Mouse (Mus musculus): ENCODE data around the gene P2ry2. TPM values are rescaled to one million over a fixed set of nuclear protein-coding genes. Genes with fewer than 3 reads are reported as not detected.
A peak's percentile ranks its signal among the peaks of the same experiment; 100 is the strongest.

Gene P2ry2
- polyA plus RNA-seq (2014; fragmentation: Nextera tagmentation; extraction: Ambion mirVana): 1.7 and 2.0 TPM in 2 replicates

GRCm38 (mm10) chr7:101012541-101012940, at the start of gene P2ry2:
TSS of gene P2ry2 (minus strand) at chr7:101012866.
- H3K9me3 ChIP-seq (ENCODE audit: control insufficient read depth, low read depth, low read length): no peaks in the 10 kb centered on the region
- WGBS: 78% methylated on average over 4 of the region's 4 CpGs
- peak within 1 kb of the TSS; percentile 25; the same call in 1 of the 2 replicates for H3K9ac ChIP-seq (replicated peaks; ENCODE audit: low read depth, low read length)
- no peak for ATAC-seq (ENCODE audit: insufficient number of reproducible peaks, insufficient read depth, low FRiP score, low read depth)
- peaks cover 7% of the 10 kb centered on the region; the same call in 1 of the 2 replicates for H3K4me1 ChIP-seq (ENCODE audit: control insufficient read depth, insufficient read depth, low read length)
- peak within 1 kb of the TSS; percentile 52 for H3K4me3 ChIP-seq (ENCODE audit: low read depth, low read length)
- H3K36me3 ChIP-seq (ENCODE audit: control insufficient read depth, insufficient read depth, low read length): no peaks in the 10 kb centered on the region
- no peak within 1 kb of the TSS for H3K27ac ChIP-seq (ENCODE audit: low read length)
- peak within 1 kb of the TSS; percentile 98 for H3K4me2 ChIP-seq (replicated peaks; ENCODE audit: low read depth, low read length)
- peaks cover 4% of the 10 kb centered on the region; the same call in 1 of the 2 replicates for H3K27me3 ChIP-seq (ENCODE audit: control insufficient read depth, insufficient read depth, low read length)

- 86% methylated on average over 6 of the region's 6 CpGs for WGBS
- Histone ChIP-seq H3K27me3 (ENCODE audit: control insufficient read depth, insufficient read depth, low read length) (no peaks in the 10 kb centered on the region), H3K4me3 (ENCODE audit: low read depth, low read length) (no peak overlapping the region), H3K27ac (ENCODE audit: low read length) (no peak overlapping the region), H3K36me3 (ENCODE audit: control insufficient read depth, insufficient read depth, low read length) (no peaks in the 10 kb centered on the region), H3K9me3 (ENCODE audit: control insufficient read depth, low read depth, low read length) (no peaks in the 10 kb centered on the region), H3K4me2 (replicated peaks; ENCODE audit: low read depth, low read length) (no peak overlapping the region), H3K4me1 (ENCODE audit: control insufficient read depth, insufficient read depth, low read length) (peaks cover 3% of the 10 kb centered on the region; the same call in 1 of the 2 replicates), H3K9ac (replicated peaks; ENCODE audit: low read depth, low read length) (no peak overlapping the region)
- ATAC-seq (ENCODE audit: insufficient number of reproducible peaks, insufficient read depth, low FRiP score, low read depth): no peak
Observed at GRCm38 (mm10) chr7:101062246-101062645, 49.6 kb upstream of the P2ry2 start.

GRCm38 (mm10) chr7:101061381-101061780, 48.7 kb upstream of the P2ry2 start:
- 9% methylated on average over 17 of the region's 17 CpGs for WGBS
- ATAC-seq (ENCODE audit: insufficient number of reproducible peaks, insufficient read depth, low FRiP score, low read depth): peak; percentile 63; the same call in 1 of the 2 replicates
- H3K36me3 ChIP-seq (ENCODE audit: control insufficient read depth, insufficient read depth, low read length): no peaks in the 10 kb centered on the region
- H3K27me3 ChIP-seq (ENCODE audit: control insufficient read depth, insufficient read depth, low read length): no peaks in the 10 kb centered on the region
- H3K4me1 ChIP-seq (ENCODE audit: control insufficient read depth, insufficient read depth, low read length): peaks cover 3% of the 10 kb centered on the region; the same call in 1 of the 2 replicates
- H3K9me3 ChIP-seq (ENCODE audit: control insufficient read depth, low read depth, low read length): no peaks in the 10 kb centered on the region
- H3K9ac ChIP-seq (replicated peaks; ENCODE audit: low read depth, low read length): no peak overlapping the region
- H3K4me2 ChIP-seq (replicated peaks; ENCODE audit: low read depth, low read length): peak overlapping the region; percentile 30
- H3K27ac ChIP-seq (ENCODE audit: low read length): no peak overlapping the region
- no peak overlapping the region for H3K4me3 ChIP-seq (ENCODE audit: low read depth, low read length)

- H3K9ac ChIP-seq (replicated peaks; ENCODE audit: low read depth, low read length): no peak overlapping the region
- H3K27me3 ChIP-seq (ENCODE audit: control insufficient read depth, insufficient read depth, low read length): no peaks in the 10 kb centered on the region
- no peaks in the 10 kb centered on the region for H3K9me3 ChIP-seq (ENCODE audit: control insufficient read depth, low read depth, low read length)
- no peaks in the 10 kb centered on the region for H3K36me3 ChIP-seq (ENCODE audit: control insufficient read depth, insufficient read depth, low read length)
- no peak for ATAC-seq (ENCODE audit: insufficient number of reproducible peaks, insufficient read depth, low FRiP score, low read depth)
- H3K4me2 ChIP-seq (replicated peaks; ENCODE audit: low read depth, low read length): no peak overlapping the region
- 65% methylated on average over 5 of the region's 5 CpGs for WGBS
- peaks cover 3% of the 10 kb centered on the region; the same call in 1 of the 2 replicates for H3K4me1 ChIP-seq (ENCODE audit: control insufficient read depth, insufficient read depth, low read length)
- no peak overlapping the region for H3K27ac ChIP-seq (ENCODE audit: low read length)
- no peak overlapping the region for H3K4me3 ChIP-seq (ENCODE audit: low read depth, low read length)
Observed at GRCm38 (mm10) chr7:101060476-101060875, 47.8 kb upstream of the P2ry2 start.

GRCm38 (mm10) chr7:101059188-101059587, 46.5 kb upstream of the P2ry2 start:
- no peaks in the 10 kb centered on the region for H3K9me3 ChIP-seq (ENCODE audit: control insufficient read depth, low read depth, low read length)
- 84% methylated on average over 5 of the region's 5 CpGs for WGBS
- ATAC-seq (ENCODE audit: insufficient number of reproducible peaks, insufficient read depth, low FRiP score, low read depth): no peak

GRCm38 (mm10) chr7:101057309-101057708, 44.6 kb upstream of the P2ry2 start:
- H3K27ac ChIP-seq (ENCODE audit: low read length): no peak overlapping the region
- ATAC-seq (ENCODE audit: insufficient number of reproducible peaks, insufficient read depth, low FRiP score, low read depth): no peak
- H3K9me3 ChIP-seq (ENCODE audit: control insufficient read depth, low read depth, low read length): no peaks in the 10 kb centered on the region
- H3K4me2 ChIP-seq (replicated peaks; ENCODE audit: low read depth, low read length): no peak overlapping the region
- no peak overlapping the region for H3K9ac ChIP-seq (replicated peaks; ENCODE audit: low read depth, low read length)
- 72% methylated on average over 4 of the region's 4 CpGs for WGBS
- no peaks in the 10 kb centered on the region for H3K27me3 ChIP-seq (ENCODE audit: control insufficient read depth, insufficient read depth, low read length)
- H3K36me3 ChIP-seq (ENCODE audit: control insufficient read depth, insufficient read depth, low read length): no peaks in the 10 kb centered on the region
- no peak overlapping the region for H3K4me3 ChIP-seq (ENCODE audit: low read depth, low read length)
- H3K4me1 ChIP-seq (ENCODE audit: control insufficient read depth, insufficient read depth, low read length): peaks cover 3% of the 10 kb centered on the region; the same call in 1 of the 2 replicates

More at GRCm38 (mm10) chr7:101059188-101059587, 46.5 kb upstream of the P2ry2 start:
- H3K4me1 ChIP-seq (ENCODE audit: control insufficient read depth, insufficient read depth, low read length): peaks cover 3% of the 10 kb centered on the region; the same call in 1 of the 2 replicates
- H3K27me3 ChIP-seq (ENCODE audit: control insufficient read depth, insufficient read depth, low read length): no peaks in the 10 kb centered on the region
- H3K4me3 ChIP-seq (ENCODE audit: low read depth, low read length): no peak overlapping the region
- no peaks in the 10 kb centered on the region for H3K36me3 ChIP-seq (ENCODE audit: control insufficient read depth, insufficient read depth, low read length)
- no peak overlapping the region for H3K27ac ChIP-seq (ENCODE audit: low read length)
- no peak overlapping the region for H3K4me2 ChIP-seq (replicated peaks; ENCODE audit: low read depth, low read length)
- H3K9ac ChIP-seq (replicated peaks; ENCODE audit: low read depth, low read length): no peak overlapping the region

GRCm38 (mm10) chr7:101053136-101053535, 40.5 kb upstream of the P2ry2 start:
- no peak overlapping the region for H3K4me3 ChIP-seq (ENCODE audit: low read depth, low read length)
- no peaks in the 10 kb centered on the region for H3K9me3 ChIP-seq (ENCODE audit: control insufficient read depth, low read depth, low read length)
- no peak overlapping the region for H3K4me2 ChIP-seq (replicated peaks; ENCODE audit: low read depth, low read length)
- H3K9ac ChIP-seq (replicated peaks; ENCODE audit: low read depth, low read length): no peak overlapping the region
- no peaks in the 10 kb centered on the region for H3K27me3 ChIP-seq (ENCODE audit: control insufficient read depth, insufficient read depth, low read length)
- no peak overlapping the region for H3K27ac ChIP-seq (ENCODE audit: low read length)
- H3K4me1 ChIP-seq (ENCODE audit: control insufficient read depth, insufficient read depth, low read length): no peaks in the 10 kb centered on the region
- no peak for ATAC-seq (ENCODE audit: insufficient number of reproducible peaks, insufficient read depth, low FRiP score, low read depth)
- 59% methylated on average over 2 of the region's 2 CpGs for WGBS
- H3K36me3 ChIP-seq (ENCODE audit: control insufficient read depth, insufficient read depth, low read length): no peaks in the 10 kb centered on the region

GRCm38 (mm10) chr7:101051551-101052221, 39.0 kb upstream of the P2ry2 start:
- Histone ChIP-seq H3K9me3 (ENCODE audit: control insufficient read depth, low read depth, low read length) (no peaks in the 10 kb centered on the region), H3K4me1 (ENCODE audit: control insufficient read depth, insufficient read depth, low read length) (no peaks in the 10 kb centered on the region), H3K9ac (replicated peaks; ENCODE audit: low read depth, low read length) (no peak overlapping the region), H3K4me3 (ENCODE audit: low read depth, low read length) (no peak overlapping the region), H3K27ac (ENCODE audit: low read length) (no peak overlapping the region), H3K36me3 (ENCODE audit: control insufficient read depth, insufficient read depth, low read length) (no peaks in the 10 kb centered on the region), H3K4me2 (replicated peaks; ENCODE audit: low read depth, low read length) (no peak overlapping the region), H3K27me3 (ENCODE audit: control insufficient read depth, insufficient read depth, low read length) (no peaks in the 10 kb centered on the region)
- WGBS: 16% methylated on average over 11 of the region's 11 CpGs
- ATAC-seq (ENCODE audit: insufficient number of reproducible peaks, insufficient read depth, low FRiP score, low read depth): peak; percentile 59; the same call in 1 of the 2 replicates
